Mouse (Mus musculus): ENCODE data around the gene Rgl2. TPM values are rescaled to one million over a fixed set of nuclear protein-coding genes. Genes with fewer than 3 reads are reported as not detected.
A peak's percentile ranks its signal among the peaks of the same experiment; 100 is the strongest.
"Not testable (repeated sequence)": the region's sequence is repeated elsewhere in the genome, so short reads cannot be mapped to it uniquely, and the experiment has no call there.

Gene Rgl2
- polyA plus RNA-seq (2014; fragmentation: Nextera tagmentation; extraction: Ambion mirVana): 27.2 and 36.0 TPM in 2 replicates

DNA sequence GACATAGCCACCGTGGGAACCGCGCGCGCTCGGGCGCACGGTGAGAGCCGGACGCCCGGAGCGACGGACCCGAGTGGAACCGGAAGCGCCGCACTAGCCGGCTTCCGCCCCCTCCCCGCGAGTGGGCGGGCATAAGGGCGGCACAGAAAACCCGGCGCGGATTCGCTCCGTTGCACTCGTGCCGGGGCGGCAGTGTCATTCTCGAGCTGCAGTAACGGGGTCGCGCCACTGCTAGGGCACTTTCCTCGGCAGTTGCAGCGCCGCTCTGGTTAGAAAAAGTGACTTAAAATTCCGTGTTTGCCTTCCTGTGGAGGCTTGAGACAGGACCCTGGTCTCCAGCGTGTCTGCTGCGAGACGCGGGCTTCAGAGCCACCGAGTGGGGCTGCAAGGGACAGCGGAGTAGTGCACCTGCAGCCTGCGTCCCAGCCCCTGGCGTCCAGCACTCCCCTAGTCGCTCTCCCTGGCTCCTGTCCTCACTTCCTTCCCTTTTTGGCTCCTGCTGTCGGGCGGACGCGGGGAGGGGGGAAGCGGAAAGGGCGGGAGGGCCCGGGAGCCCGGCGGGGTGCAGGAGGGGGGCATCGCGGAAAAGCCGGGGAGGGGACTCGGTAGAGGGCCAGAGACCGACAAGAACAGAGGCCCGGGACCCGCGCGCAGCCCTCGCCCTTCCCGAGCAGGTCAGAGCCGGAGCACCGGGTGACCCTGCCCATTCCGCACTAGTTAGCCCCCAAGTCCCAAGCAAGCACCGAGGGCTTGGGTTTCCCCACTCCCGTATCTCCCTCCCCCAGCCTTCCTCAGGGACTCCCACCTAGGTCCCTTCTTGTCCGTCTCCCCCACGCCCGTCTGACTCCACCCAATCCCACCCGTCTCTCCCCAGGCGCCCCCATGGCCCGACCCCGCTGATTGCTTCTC, at the start of gene Rgl2:
Gene Rgl2, plus strand, starts transcription at position 173 of the 909 bp plus-strand sequence.
- H3K4me2 ChIP-seq (ENCODE audit: low read length): peak within 1 kb of the TSS; percentile 99
- ATAC-seq (peak; percentile 93), DNase-seq (ENCODE audit: low spot score) (peak; percentile 96)
- peaks cover 13% of the 10 kb centered on the region for H3K4me1 ChIP-seq (ENCODE audit: control insufficient read depth, insufficient read depth, low read length)
- no peaks in the 10 kb centered on the region for H3K27me3 ChIP-seq (replicated peaks; ENCODE audit: control insufficient read depth, insufficient read depth, low read length)
- peak within 1 kb of the TSS; percentile 93 for H3K9ac ChIP-seq (ENCODE audit: low read length)
- peaks cover 27% of the 10 kb centered on the region for H3K36me3 ChIP-seq (ENCODE audit: control insufficient read depth, insufficient read depth, low read length)
- peak within 1 kb of the TSS; percentile 82 for H3K4me3 ChIP-seq (ENCODE audit: low read depth, low read length)
- H3K27ac ChIP-seq (ENCODE audit: low read depth, low read length): peak within 1 kb of the TSS; percentile 94
- WGBS: under 1% methylated on average over 71 of the region's 80 CpGs
- no peaks in the 10 kb centered on the region for H3K9me3 ChIP-seq (replicated peaks; ENCODE audit: control insufficient read depth, low read length)

DNA sequence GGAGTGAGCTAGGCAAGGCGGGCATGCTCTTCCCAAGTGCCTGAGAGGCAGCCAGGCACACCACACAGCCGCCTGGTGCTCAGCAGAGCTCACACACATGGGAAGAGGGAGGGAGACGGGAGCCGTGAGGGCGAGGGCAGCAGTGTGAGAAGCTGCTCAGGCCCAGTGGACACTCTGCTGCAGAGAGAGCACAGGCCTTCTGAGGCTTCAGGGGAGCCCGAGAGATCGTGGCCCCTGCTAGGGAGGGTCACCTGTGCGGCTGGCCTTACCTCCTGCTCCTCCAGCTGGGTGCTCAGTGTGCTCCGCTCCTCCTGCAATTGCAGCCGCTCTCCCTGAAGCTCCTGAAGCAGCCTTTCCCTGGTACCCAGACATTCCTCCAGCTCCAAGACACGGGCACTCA, 45.0 kb upstream of the Rgl2 start:
- not testable (repeated sequence) for ATAC-seq; H3K9ac ChIP-seq (ENCODE audit: low read length); DNase-seq (ENCODE audit: low spot score); H3K4me1 ChIP-seq (ENCODE audit: control insufficient read depth, insufficient read depth, low read length); H3K4me2 ChIP-seq (ENCODE audit: low read length); H3K9me3 ChIP-seq (replicated peaks; ENCODE audit: control insufficient read depth, low read length); H3K4me3 ChIP-seq (ENCODE audit: low read depth, low read length); H3K27me3 ChIP-seq (replicated peaks; ENCODE audit: control insufficient read depth, insufficient read depth, low read length); H3K27ac ChIP-seq (ENCODE audit: low read depth, low read length)
- 94% methylated on average over 9 of the region's 11 CpGs for WGBS
- peaks cover 35% of the 10 kb centered on the region for H3K36me3 ChIP-seq (ENCODE audit: control insufficient read depth, insufficient read depth, low read length)

DNA sequence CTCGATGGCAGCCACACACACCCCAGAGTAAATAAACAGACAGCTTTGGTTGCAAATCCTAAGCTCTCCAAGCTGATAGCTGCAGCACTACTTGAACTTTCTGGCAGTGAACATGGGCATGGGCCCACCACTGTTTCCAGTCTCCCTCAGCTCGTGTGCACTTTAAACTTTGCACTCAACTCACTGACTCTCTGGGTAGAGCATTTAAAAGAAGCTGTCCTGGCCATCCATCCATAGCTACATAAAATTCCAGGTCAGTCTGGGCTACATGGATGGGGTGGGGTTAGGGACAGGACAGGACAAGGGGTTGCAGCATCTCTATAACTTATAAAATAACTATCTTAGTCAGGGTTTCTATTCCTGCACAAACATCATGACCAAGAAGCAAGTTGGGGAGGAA, 41.5 kb upstream of the Rgl2 start:
- H3K4me3 ChIP-seq (ENCODE audit: low read depth, low read length); H3K9me3 ChIP-seq (replicated peaks; ENCODE audit: control insufficient read depth, low read length); ATAC-seq; DNase-seq (ENCODE audit: low spot score); H3K27me3 ChIP-seq (replicated peaks; ENCODE audit: control insufficient read depth, insufficient read depth, low read length); H3K4me2 ChIP-seq (ENCODE audit: low read length); H3K9ac ChIP-seq (ENCODE audit: low read length); H3K27ac ChIP-seq (ENCODE audit: low read depth, low read length); H3K4me1 ChIP-seq (ENCODE audit: control insufficient read depth, insufficient read depth, low read length): not testable (repeated sequence)
- WGBS: 82% methylated on average over 2 of the region's 2 CpGs
- peaks cover 14% of the 10 kb centered on the region for H3K36me3 ChIP-seq (ENCODE audit: control insufficient read depth, insufficient read depth, low read length)

DNA sequence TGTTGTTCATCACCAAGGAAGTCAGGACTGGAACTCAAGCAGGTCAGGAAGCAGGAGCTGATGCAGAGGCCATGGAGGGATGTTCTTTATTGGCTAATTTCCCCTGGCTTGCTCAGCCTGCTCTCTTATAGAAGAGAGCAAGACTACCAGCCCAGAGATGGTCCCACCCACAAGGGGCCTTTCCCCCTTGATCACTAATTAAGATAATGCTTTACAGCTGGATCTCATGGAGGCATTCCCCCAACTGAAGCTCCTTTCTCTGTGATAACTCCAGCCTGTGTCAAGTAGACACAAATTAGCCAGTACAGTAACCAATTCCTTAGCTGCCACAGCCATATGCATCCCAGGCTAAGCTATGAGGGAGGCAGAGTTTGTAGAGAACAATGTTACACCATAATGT, 41.1 kb upstream of the Rgl2 start:
- not testable (repeated sequence) for H3K9me3 ChIP-seq (replicated peaks; ENCODE audit: control insufficient read depth, low read length); H3K27me3 ChIP-seq (replicated peaks; ENCODE audit: control insufficient read depth, insufficient read depth, low read length); H3K9ac ChIP-seq (ENCODE audit: low read length); ATAC-seq; DNase-seq (ENCODE audit: low spot score); H3K4me3 ChIP-seq (ENCODE audit: low read depth, low read length); H3K27ac ChIP-seq (ENCODE audit: low read depth, low read length); H3K4me1 ChIP-seq (ENCODE audit: control insufficient read depth, insufficient read depth, low read length)
- Histone ChIP-seq H3K4me2 (ENCODE audit: low read length) (peak overlapping the region; percentile 60), H3K36me3 (ENCODE audit: control insufficient read depth, insufficient read depth, low read length) (peaks cover 12% of the 10 kb centered on the region)

DNA sequence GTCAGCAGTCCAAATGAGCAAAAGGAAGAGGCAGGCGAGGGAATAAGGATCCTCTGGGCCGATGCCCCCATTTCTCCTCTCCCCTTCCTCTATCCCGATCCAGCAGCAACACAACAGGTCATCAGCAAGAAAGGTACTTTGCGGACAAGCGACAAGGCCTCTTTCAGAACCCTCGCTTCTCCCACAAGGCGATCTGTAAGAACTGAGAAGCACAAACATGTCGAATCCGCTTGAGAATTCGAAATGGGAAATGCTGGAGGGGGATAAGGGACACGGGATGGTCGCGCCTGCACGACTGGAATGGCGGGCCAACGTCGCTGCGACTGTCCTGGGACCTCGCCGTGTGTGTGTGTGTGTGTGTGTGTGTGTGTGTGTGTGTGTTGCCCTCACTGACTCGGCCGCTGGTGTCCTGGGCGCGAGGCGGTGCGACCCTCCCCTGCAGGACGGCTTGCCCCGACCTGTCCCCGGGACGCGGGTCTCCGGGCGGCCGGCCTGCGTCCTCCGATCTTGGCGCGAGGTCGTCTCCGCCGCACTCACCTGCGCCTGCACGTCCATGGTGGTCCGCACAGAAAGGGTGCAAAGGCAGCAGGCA, 39.3 kb upstream of the Rgl2 start:
- DNase-seq (ENCODE audit: low spot score); H3K27ac ChIP-seq (ENCODE audit: low read depth, low read length); ATAC-seq; H3K27me3 ChIP-seq (replicated peaks; ENCODE audit: control insufficient read depth, insufficient read depth, low read length); H3K9me3 ChIP-seq (replicated peaks; ENCODE audit: control insufficient read depth, low read length); H3K4me1 ChIP-seq (ENCODE audit: control insufficient read depth, insufficient read depth, low read length); H3K36me3 ChIP-seq (ENCODE audit: control insufficient read depth, insufficient read depth, low read length): not testable (repeated sequence)
- under 1% methylated on average over 43 of the region's 44 CpGs for WGBS
- Histone ChIP-seq H3K4me3 (ENCODE audit: low read depth, low read length) (peak overlapping the region; percentile 54), H3K4me2 (ENCODE audit: low read length) (peak overlapping the region; percentile 60), H3K9ac (ENCODE audit: low read length) (peak overlapping the region; percentile 65)

DNA sequence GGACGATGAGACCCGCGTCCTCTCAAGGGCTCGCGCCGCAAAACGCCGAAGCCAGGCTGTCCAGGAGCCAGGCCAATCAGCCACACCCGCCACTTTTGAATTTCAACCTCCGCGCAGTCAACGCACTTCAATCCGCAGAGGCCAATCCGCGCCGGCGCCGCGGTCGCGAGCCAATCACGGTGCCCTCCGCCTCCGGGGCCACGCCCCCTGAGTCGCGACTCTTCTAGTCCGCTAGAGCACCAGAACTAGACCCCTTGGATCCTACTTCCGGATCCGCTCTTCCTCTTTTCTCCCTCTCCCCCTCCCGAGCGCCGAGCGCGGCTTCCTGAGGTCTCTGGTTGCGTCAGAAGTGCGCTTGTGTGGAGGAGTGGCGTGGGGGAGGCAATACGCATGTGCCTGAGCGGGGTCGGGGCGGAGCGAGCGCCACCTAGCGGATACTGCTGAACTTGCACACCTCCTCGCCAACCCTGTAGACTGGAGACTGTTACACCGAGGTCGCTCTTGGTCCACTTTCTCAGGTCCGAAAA, 38.7 kb upstream of the Rgl2 start, which contains the start of gene Kifc1:
Gene Kifc1, minus strand, starts transcription at position 129 of the 527 bp plus-strand sequence.
- WGBS: 0% methylated on average over 49 of the region's 49 CpGs
- peaks cover 4% of the 10 kb centered on the region; the same call in 1 of the 2 replicates for H3K4me1 ChIP-seq (ENCODE audit: control insufficient read depth, insufficient read depth, low read length)
- H3K4me3 ChIP-seq (ENCODE audit: low read depth, low read length): peak within 1 kb of the TSS; percentile 54
- peak within 1 kb of the TSS; percentile 65 for H3K9ac ChIP-seq (ENCODE audit: low read length)
- no peak within 1 kb of the TSS for H3K27ac ChIP-seq (ENCODE audit: low read depth, low read length)
- no peaks in the 10 kb centered on the region for H3K27me3 ChIP-seq (replicated peaks; ENCODE audit: control insufficient read depth, insufficient read depth, low read length)
- DNase-seq (ENCODE audit: low spot score) (peak; percentile 100), ATAC-seq (peak; percentile 100)
- peak within 1 kb of the TSS; percentile 60 for H3K4me2 ChIP-seq (ENCODE audit: low read length)
- H3K9me3 ChIP-seq (replicated peaks; ENCODE audit: control insufficient read depth, low read length): no peaks in the 10 kb centered on the region
- peaks cover 8% of the 10 kb centered on the region for H3K36me3 ChIP-seq (ENCODE audit: control insufficient read depth, insufficient read depth, low read length)

DNA sequence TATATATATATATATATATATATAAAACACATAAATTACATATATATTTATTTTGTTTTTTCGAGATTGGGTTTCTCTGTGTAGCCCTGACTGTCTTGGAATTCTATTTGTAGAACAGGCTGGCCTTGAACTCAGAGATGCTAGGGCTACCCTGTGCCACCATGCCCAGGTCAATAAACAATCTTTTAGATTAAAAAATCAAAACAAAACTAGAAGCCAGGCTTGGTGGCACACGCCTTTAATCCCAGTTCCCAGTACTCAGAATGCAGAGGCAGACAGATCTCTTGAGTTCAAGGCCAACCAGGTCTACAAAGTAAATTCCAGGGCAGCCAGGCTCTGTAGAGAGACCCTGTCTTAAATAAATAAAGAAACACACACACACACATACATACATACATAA, 38.0 kb upstream of the Rgl2 start:
- no peak overlapping the region for H3K9ac ChIP-seq (ENCODE audit: low read length)
- no peak overlapping the region for H3K4me2 ChIP-seq (ENCODE audit: low read length)
- no peak for ATAC-seq
- no peaks in the 10 kb centered on the region for H3K9me3 ChIP-seq (replicated peaks; ENCODE audit: control insufficient read depth, low read length)
- WGBS: 73% methylated on average over 2 of the region's 2 CpGs
- no peak overlapping the region for H3K27ac ChIP-seq (ENCODE audit: low read depth, low read length)
- H3K36me3 ChIP-seq (ENCODE audit: control insufficient read depth, insufficient read depth, low read length): peaks cover under 1% of the 10 kb centered on the region; the same call in 1 of the 2 replicates
- peaks cover 4% of the 10 kb centered on the region; the same call in 1 of the 2 replicates for H3K4me1 ChIP-seq (ENCODE audit: control insufficient read depth, insufficient read depth, low read length)
- H3K27me3 ChIP-seq (replicated peaks; ENCODE audit: control insufficient read depth, insufficient read depth, low read length): no peaks in the 10 kb centered on the region
- H3K4me3 ChIP-seq (ENCODE audit: low read depth, low read length): no peak overlapping the region
- no peak for DNase-seq (ENCODE audit: low spot score)

DNA sequence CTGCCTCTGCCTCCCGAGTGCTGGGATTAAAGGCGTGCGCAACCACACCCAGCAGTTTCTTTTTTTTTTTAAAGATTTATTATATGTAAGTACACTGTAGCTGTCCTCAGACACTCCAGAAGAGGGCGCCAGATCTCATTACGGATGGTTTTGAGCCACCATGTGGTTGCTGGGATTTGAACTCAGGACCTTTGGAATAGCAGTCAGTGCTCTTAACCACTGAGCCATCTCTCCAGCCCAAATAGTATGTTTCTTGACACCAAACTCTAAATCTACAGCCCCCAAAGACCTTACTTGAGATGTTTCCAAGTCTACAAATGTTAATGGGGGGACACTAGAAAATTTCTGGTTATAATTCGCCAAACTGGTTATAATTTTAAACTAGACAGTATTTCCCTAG, 37.5 kb upstream of the Rgl2 start:
- H3K4me1 ChIP-seq (ENCODE audit: control insufficient read depth, insufficient read depth, low read length); ATAC-seq; H3K9me3 ChIP-seq (replicated peaks; ENCODE audit: control insufficient read depth, low read length); H3K4me3 ChIP-seq (ENCODE audit: low read depth, low read length); H3K27me3 ChIP-seq (replicated peaks; ENCODE audit: control insufficient read depth, insufficient read depth, low read length); H3K4me2 ChIP-seq (ENCODE audit: low read length); H3K9ac ChIP-seq (ENCODE audit: low read length); DNase-seq (ENCODE audit: low spot score); H3K36me3 ChIP-seq (ENCODE audit: control insufficient read depth, insufficient read depth, low read length); H3K27ac ChIP-seq (ENCODE audit: low read depth, low read length): not testable (repeated sequence)
- 71% methylated on average over 6 of the region's 6 CpGs for WGBS

Data from forebrain, embryonic 14.5 days (tissue).